Mouse (Mus musculus): Measurements from ENCODE around the gene Rabggta. TPM values are rescaled to one million over a fixed set of nuclear protein-coding genes. Genes with fewer than 3 reads are reported as not detected.

Gene Rabggta
- polyA plus RNA-seq, 1 experiment = 34.6 TPM

GRCm38 (mm10) chr14:55689433-55689832, 32.6 kb downstream of the Rabggta start:
- no peak for DNase-seq (ENCODE audit: low spot score)

- DNase-seq (ENCODE audit: low spot score) = no peak
Observed at GRCm38 (mm10) chr14:55682118-55682493, 40.0 kb downstream of the Rabggta start.

GRCm38 (mm10) chr14:55681160-55682117, 40.6 kb downstream of the Rabggta start, which contains the start of gene Tinf2:
Gene Tinf2, minus strand, starts transcription at chr14:55681820.
- DNase-seq (ENCODE audit: low spot score) = peak; percentile 84

- DNase-seq (ENCODE audit: low spot score) = no peak
Observed at GRCm38 (mm10) chr14:55677615-55678014, 44.4 kb downstream of the Rabggta start.

- DNase-seq (ENCODE audit: low spot score) = no peak
Observed at GRCm38 (mm10) chr14:55672741-55673060, 49.4 kb downstream of the Rabggta start.

- DNase-seq (ENCODE audit: low spot score) = peak; percentile 90
Observed at GRCm38 (mm10) chr14:55671833-55672740, 50.0 kb downstream of the Rabggta start, which contains the start of the genes Gmpr2 and Nedd8. Gene Gmpr2, plus strand, starts transcription at chr14:55671941. Gene Nedd8, minus strand, starts transcription at chr14:55672124.

GRCm38 (mm10) chr14:55671486-55671832, 50.6 kb downstream of the Rabggta start:
- no peak for DNase-seq (ENCODE audit: low spot score)

Other genes with a start within 250 kb of the Rabggta start
- gene Dhrs4, start 243.5 kb downstream of the Rabggta start, polyA plus RNA-seq (2012; rRNA removed) = 38.9 and 44.7 TPM in 2 replicates
- gene Carmil3, start 231.6 kb downstream of the Rabggta start, polyA plus RNA-seq (2012; rRNA removed) = 2.5 and 2.6 TPM in 2 replicates
- gene Cpne6, start 211.8 kb downstream of the Rabggta start, polyA plus RNA-seq (2012; rRNA removed) = 2.5 and 3.0 TPM in 2 replicates
- gene Nrl, start 197.3 kb downstream of the Rabggta start, polyA plus RNA-seq (2012; rRNA removed) = not detected in 2 replicates
- 44.7 and 52.2 TPM in 2 replicates for gene Pck2, start 182.0 kb downstream of the Rabggta start, polyA plus RNA-seq (2012; rRNA removed)
- gene Dcaf11, start 162.3 kb downstream of the Rabggta start, polyA plus RNA-seq (2012; rRNA removed) = 87.0 and 88.2 TPM in 2 replicates
- gene A730061H03Rik, start 161.9 kb downstream of the Rabggta start, polyA plus RNA-seq (2012; rRNA removed) = 0.55 and 1.1 TPM in 2 replicates
- 0.25 TPM in 1 of 2 replicates, not detected in the other for gene Fitm1, start 146.6 kb downstream of the Rabggta start, polyA plus RNA-seq (2012; rRNA removed)
- 136 and 167 TPM in 2 replicates for gene Psme1, start 144.1 kb downstream of the Rabggta start, polyA plus RNA-seq (2012; rRNA removed)
- 19.3 and 21.2 TPM in 2 replicates for gene Emc9, start 137.0 kb downstream of the Rabggta start, polyA plus RNA-seq (2012; rRNA removed)
- 134 and 144 TPM in 2 replicates for gene Psme2, start 131.2 kb downstream of the Rabggta start, polyA plus RNA-seq (2012; rRNA removed)
- 15.7 and 20.4 TPM in 2 replicates for gene Rnf31, start 130.6 kb downstream of the Rabggta start, polyA plus RNA-seq (2012; rRNA removed)
- 29.5 and 35.1 TPM in 2 replicates for gene Irf9, start 118.7 kb downstream of the Rabggta start, polyA plus RNA-seq (2012; rRNA removed)
- 2.8 and 3.3 TPM in 2 replicates for gene Rec8, start 104.2 kb downstream of the Rabggta start, polyA plus RNA-seq (2012; rRNA removed)
- 79.9 and 83.8 TPM in 2 replicates for gene Ipo4, start 86.3 kb downstream of the Rabggta start, polyA plus RNA-seq (2012; rRNA removed)
- 0.89 and 1.7 TPM in 2 replicates for gene Gm49378, start 84.4 kb downstream of the Rabggta start, polyA plus RNA-seq (2012; rRNA removed)
- gene Tm9sf1, start 78.5 kb downstream of the Rabggta start, polyA plus RNA-seq (2012; rRNA removed) = 46.6 and 47.0 TPM in 2 replicates
- 1.1 and 1.4 TPM in 2 replicates for gene Tssk4, start 72.1 kb downstream of the Rabggta start, polyA plus RNA-seq (2012; rRNA removed)
- gene Mdp1, start 61.8 kb downstream of the Rabggta start, polyA plus RNA-seq (2012; rRNA removed) = 37.0 and 42.4 TPM in 2 replicates
- gene Gmpr2, start 50.3 kb downstream of the Rabggta start, polyA plus RNA-seq (2012; rRNA removed) = 28.1 and 32.9 TPM in 2 replicates
- gene Nedd8, start 50.1 kb downstream of the Rabggta start, polyA plus RNA-seq (2012; rRNA removed) = 250 and 278 TPM in 2 replicates
- gene Tinf2, start 40.4 kb downstream of the Rabggta start, polyA plus RNA-seq (2012; rRNA removed) = 19.2 and 22.9 TPM in 2 replicates
- 1.1 and 1.4 TPM in 2 replicates for gene Tgm1, start 8.3 kb downstream of the Rabggta start, polyA plus RNA-seq (2012; rRNA removed)
- gene Dhrs1, start 23.4 kb upstream of the Rabggta start, polyA plus RNA-seq (2012; rRNA removed) = 75.5 and 83.1 TPM in 2 replicates
- 13.8 TPM in 2 replicates for gene Nop9, start 23.4 kb upstream of the Rabggta start, polyA plus RNA-seq (2012; rRNA removed)
- gene Cideb, start 36.2 kb upstream of the Rabggta start, polyA plus RNA-seq (2012; rRNA removed) = 0.18 and 0.25 TPM in 2 replicates
- gene Ltb4r2, start 39.2 kb upstream of the Rabggta start, polyA plus RNA-seq (2012; rRNA removed) = 0.06 TPM in 2 replicates
- gene Ltb4r1, start 43.7 kb upstream of the Rabggta start, polyA plus RNA-seq (2012; rRNA removed) = 1.6 and 1.7 TPM in 2 replicates
- gene Adcy4, start 61.8 kb upstream of the Rabggta start, polyA plus RNA-seq (2012; rRNA removed) = 7.2 and 9.4 TPM in 2 replicates
- 7.0 and 8.9 TPM in 2 replicates for gene Ripk3, start 66.6 kb upstream of the Rabggta start, polyA plus RNA-seq (2012; rRNA removed)
- gene Nfatc4, start 100.9 kb upstream of the Rabggta start, polyA plus RNA-seq (2012; rRNA removed) = 37.9 and 44.3 TPM in 2 replicates
- gene Nynrin, start 131.7 kb upstream of the Rabggta start, polyA plus RNA-seq (2012; rRNA removed) = 6.2 and 11.2 TPM in 2 replicates
- gene Cbln3, start 162.1 kb upstream of the Rabggta start, polyA plus RNA-seq (2012; rRNA removed) = 0.22 and 0.45 TPM in 2 replicates
- gene Khnyn, start 162.7 kb upstream of the Rabggta start, polyA plus RNA-seq (2012; rRNA removed) = 26.2 and 26.8 TPM in 2 replicates
- 54.6 and 63.6 TPM in 2 replicates for gene Sdr39u1, start 178.0 kb upstream of the Rabggta start, polyA plus RNA-seq (2012; rRNA removed)
- gene Cma1, start 222.4 kb upstream of the Rabggta start, polyA plus RNA-seq (2012; rRNA removed) = 8.6 and 9.9 TPM in 2 replicates
- 0.07 TPM in 1 of 2 replicates, not detected in the other for gene Cma2, start 228.7 kb upstream of the Rabggta start, polyA plus RNA-seq (2012; rRNA removed)